Mouse (Mus musculus): ENCODE data around the gene Mymx. TPM values are rescaled to one million over a fixed set of nuclear protein-coding genes. Genes with fewer than 3 reads are reported as not detected.
A peak's percentile ranks its signal among the peaks of the same experiment; 100 is the strongest.

Gene Mymx
- polyA plus RNA-seq, 3 experiments from 2014 or later: not detected

- no peak for ATAC-seq
These were observed 12.7 kb downstream of the Mymx start for GRCm38 (mm10) chr17:45589236-45589635.

DNA sequence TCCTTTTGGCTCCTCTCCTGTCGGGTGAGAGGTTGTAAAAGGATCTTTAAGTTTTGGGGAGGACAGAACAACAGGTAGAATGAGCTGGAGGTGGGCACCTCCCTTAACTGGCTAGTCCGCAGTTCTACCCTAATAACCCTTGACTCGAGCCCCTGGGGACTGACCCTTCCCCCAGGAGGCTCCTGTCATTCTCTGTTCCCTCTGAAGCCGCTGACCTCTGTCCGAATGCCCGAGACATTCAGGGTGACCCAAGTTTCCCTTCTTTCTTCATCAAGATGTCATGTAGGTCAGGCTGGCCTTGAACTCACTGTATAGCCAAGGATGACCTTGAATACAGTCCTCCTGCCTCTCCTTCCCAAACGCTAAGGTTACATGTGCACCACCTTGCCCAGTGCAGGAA lies 13.5 kb downstream of the Mymx start:
- no peak for ATAC-seq

GRCm38 (mm10) chr17:45586449-45586837 lies 15.5 kb downstream of the Mymx start:
- ATAC-seq: no peak

DNA sequence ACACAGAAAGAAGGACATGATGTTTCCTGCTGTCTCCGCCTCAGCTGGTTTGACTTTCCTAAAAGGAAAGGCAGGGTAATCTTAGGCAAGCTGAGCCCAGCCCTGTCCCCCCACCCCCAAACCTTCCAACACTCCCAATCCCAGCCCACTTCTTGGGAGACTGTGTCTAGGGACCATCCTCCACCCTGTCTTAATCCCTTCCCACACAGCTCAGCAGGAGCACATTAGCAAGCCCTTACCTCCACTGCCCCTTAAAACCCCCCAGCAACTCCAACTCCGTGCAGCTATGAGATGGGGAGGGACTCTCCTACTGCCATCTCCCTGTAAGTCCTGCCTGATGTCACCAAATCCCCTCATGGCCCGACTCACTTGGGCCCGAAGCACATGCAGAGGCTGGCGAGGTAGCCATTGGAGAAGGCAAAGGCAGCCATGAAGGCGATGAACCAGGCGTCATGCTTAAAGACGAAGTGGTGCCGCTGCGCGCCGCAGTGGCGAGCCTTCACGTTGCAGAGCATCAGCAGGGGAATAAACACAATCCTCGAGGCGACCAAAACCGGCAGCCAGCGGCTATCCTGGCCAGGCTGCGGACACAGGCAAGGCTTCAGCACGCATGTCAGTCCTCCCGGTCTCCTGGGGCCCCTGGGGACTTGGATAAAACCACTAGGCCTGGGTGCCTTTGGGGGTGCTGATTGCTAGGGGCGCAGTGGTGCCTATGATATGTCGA lies 16.0 kb downstream of the Mymx start:
- no peak for ATAC-seq

GRCm38 (mm10) chr17:45584939-45585678 lies 16.8 kb downstream of the Mymx start:
- no peak for ATAC-seq

- no peak for ATAC-seq
These were observed 17.6 kb downstream of the Mymx start for GRCm38 (mm10) chr17:45584096-45584896.

DNA sequence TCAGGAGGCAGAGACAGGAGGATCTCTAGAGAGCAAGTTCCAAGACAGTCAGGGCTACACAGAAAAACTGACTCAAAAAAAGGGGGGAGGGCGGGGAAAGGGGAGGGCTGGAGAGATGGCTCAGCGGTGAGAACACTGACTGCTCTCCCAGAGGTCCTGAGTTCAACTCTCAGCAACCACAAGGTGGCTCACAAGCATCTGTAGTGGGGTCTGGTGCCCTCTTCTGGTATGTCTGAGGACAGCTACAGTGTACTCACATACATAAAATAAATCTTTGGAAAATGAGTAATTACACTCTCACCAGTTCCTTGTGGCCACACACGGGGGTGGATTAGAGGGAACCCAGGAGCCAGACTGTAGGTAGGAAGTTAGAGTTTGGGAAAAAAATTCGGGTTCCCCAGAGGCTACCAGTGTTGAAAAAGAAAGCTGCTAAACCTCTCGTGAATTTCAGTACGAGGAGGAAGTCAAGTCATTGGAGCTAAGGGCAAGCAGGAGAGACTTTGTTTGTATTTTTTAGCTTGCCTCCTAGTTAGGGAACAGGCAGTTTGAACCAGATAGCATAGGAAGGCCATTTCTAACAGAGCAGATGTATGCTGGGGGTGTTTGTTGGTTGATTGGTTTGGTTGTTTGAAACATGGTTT lies 19.1 kb downstream of the Mymx start:
- ATAC-seq: no peak

GRCm38 (mm10) chr17:45582188-45582587 lies 19.7 kb downstream of the Mymx start:
- no peak for ATAC-seq

- ATAC-seq: peak; percentile 85
These were observed 20.3 kb downstream of the Mymx start for GRCm38 (mm10) chr17:45581567-45581983.

- ATAC-seq: peak; percentile 10
These were observed 20.9 kb downstream of the Mymx start for GRCm38 (mm10) chr17:45580958-45581477.

DNA sequence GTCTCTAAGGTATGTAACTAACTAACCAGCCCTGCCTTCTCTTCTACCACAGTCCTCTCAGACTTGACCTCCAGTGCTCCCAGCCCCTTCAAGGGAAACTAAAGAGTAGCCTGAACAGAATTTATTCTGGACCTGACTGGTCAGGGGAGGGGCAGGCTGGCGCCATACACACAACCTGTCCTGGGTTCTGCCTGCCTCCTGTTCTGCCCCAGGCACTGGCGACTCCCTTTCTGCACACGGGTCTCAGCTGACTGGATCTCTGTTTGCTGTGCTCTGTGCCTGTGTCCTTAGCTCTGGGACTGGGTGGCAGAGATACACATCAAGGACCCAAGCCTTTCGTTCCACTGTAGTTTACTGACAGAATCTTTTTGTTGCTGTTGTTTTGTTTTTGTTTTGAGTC lies 22.3 kb downstream of the Mymx start:
- no peak for ATAC-seq

DNA sequence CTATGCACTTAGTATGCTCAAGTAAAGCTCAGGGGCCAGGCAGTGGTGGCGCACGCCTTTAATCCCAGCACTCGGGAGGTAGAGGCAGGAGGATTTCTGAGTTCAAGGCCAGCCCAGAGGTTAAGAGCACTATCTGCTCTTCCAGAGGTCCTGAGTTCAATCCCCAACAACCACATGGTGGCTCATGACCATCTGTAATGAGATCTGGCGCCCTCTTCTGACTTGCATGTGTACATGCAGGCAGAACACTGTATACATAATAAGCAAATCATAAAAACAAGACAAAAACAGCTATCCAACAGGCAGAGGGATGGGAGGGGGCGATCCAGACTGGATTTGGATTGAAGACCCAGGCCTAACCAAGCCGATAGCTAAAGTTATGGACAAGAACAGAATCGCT lies 23.1 kb downstream of the Mymx start:
- no peak for ATAC-seq

GRCm38 (mm10) chr17:45578242-45578641 lies 23.7 kb downstream of the Mymx start:
- ATAC-seq: no peak

- ATAC-seq: no peak
These were observed 26.6 kb downstream of the Mymx start for GRCm38 (mm10) chr17:45575123-45575897.

- ATAC-seq: peak; percentile 41
These were observed 27.7 kb downstream of the Mymx start for GRCm38 (mm10) chr17:45574129-45574761.

DNA sequence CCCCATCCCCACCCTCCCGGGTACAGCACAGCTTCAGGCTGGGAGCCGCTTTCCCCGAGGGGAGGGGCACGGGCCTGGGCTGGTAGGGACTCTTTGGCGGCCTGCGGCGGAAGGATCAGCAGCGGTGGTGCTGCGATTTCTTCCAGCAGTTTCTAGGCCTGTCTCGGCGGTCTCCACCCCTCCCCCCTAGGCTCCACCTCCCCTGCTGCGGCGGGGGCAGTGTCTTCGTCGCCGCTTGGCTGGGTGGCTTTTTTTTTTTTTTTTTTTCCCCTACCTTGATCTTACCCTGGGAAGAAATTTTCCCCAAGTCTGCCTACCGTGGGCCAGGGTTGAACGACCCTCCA lies 28.1 kb downstream of the Mymx start:
- peak; percentile 39 for ATAC-seq

- ATAC-seq: peak; percentile 63
These were observed 28.7 kb downstream of the Mymx start, which contains the start of gene Hsp90ab1 for GRCm38 (mm10) chr17:45573087-45573779. TSS of gene Hsp90ab1 (minus strand) at chr17:45573271.

- peak; percentile 31 for ATAC-seq
These were observed 29.5 kb downstream of the Mymx start for GRCm38 (mm10) chr17:45572103-45573086.

- no peak for ATAC-seq
These were observed 31.9 kb downstream of the Mymx start for GRCm38 (mm10) chr17:45569999-45570398.

Data from inflammation-experienced regulatory T-cells, adult 6 months (primary cell).